Mouse (Mus musculus) erythroblast, embryonic 14.5 days (primary cell): ENCODE measurements around the gene Sorcs2.

Source experiments
- GATA1 ChIP-seq: IDR thresholded peaks from 2 replicates; pipeline ENCODE4 v1.6.1; 2012; ENCODE audit warnings: low read length, inconsistent platforms, mixed read lengths
- TAL1 ChIP-seq: IDR thresholded peaks from 3 replicates; pipeline ENCODE4 v1.6.1; 2012; ENCODE audit warnings: low read length, inconsistent platforms, mixed read lengths

- no peak for TF ChIP-seq TAL1
- no peak for TF ChIP-seq GATA1
Measured at GRCm38 (mm10) chr5:36149098-36149497, 248.8 kb downstream of the Sorcs2 start.
